Mouse (Mus musculus) colon, adult 2 months (tissue): Measurements from ENCODE around the gene 1700067K01Rik. TPM values are rescaled to one million over a fixed set of nuclear protein-coding genes. Genes with fewer than 3 reads are reported as not detected.

Source experiments
- polyA plus RNA-seq: library from polyadenylated mRNA; depleted of rRNA; stranded (reverse); fragments of >200 nt; gene quantifications from 2 replicates; pipeline ENCODE4 v1.2.3, GENCODE M21; 2012; rRNA removed

1700067K01Rik gene
- polyA plus RNA-seq, result 0.08 and 0.22 TPM in 2 replicates

DNA sequence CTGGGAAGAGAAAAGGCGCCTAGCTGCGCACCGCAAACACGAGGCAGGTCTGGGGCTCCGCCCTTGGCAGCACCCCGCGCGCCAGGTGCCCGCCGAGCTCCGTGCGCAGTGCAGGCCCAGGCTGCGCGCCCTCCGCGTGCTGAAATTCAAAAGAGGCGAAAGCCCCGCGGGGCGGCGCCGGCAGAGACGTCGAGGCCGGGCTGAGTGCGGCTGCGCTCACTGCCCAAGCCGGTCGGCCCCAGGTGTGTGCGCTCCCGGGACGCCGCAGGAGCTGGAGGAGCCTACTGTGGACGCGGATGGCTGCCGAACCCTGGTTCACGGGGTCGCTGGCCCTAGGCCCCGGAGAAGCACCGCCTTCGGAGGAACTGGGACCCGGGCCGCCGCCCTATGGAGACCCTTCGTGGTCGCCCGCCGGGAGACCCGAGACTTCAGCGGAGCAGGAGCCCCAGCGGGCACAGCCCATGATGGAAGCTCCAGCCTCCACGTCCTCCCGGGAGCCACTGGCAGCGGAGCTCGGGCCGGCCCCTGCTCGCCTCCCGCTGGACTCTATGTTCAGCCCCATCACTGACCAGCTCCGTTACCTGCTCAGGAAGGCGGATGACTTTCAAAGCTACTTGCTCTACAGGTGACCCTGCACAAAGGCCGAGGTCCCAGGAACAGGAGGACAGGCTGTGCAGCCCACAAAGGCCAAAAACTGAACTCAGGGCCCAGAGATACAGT lies at the start of gene 1700067K01Rik:
Gene 1700067K01Rik (plus strand): TSS at position 222 of the 720 bp plus-strand sequence.

DNA sequence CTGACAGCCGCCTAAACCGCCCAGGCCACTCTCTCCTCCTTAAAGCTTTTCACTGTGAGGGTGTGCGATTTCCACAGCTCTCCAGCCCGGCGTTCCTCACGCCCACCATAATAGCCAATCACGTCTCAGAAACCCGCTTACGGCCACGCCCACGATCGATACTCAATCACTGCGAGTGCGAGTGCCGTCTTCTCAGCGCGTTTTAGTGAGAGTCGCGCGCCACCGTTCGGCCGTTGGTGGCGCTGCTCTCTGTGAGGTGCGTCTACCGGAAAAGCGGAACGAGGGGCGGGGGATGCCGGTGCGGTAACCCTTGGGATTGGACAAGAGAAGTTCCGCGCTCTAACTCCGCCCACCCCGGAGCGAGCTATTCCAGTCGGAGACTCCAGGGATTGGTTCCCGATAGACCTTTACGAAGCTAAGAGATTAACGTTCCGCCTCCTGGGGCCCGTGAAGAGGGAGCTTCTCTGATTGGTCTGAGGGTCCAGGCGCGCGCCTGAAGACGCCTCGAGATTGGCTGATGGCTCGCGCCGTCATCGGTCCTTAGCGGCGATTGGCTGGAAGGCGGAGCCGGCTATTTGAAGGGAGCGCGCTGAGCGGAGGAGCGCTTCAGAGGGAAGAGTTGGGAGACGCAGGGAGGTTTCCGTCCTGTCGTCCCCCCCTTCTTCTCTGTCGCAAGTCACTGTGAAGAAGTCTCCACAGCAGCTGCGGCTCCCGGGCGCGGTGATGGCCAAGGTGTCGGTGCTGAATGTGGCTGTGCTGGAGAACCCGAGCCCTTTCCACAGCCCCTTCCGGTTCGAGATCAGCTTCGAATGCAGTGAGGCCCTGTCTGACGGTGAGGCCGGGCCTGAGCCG lies 46.0 kb upstream of the 1700067K01Rik start, which contains the start of the genes Gm10644 and Asf1b:
Gene Gm10644 (minus strand): TSS at position 100 of the 852 bp plus-strand sequence.
Gene Asf1b (plus strand): TSS at position 402 of the 852 bp plus-strand sequence.

GRCm38 (mm10) chr8:83972150-83973120 lies 28.9 kb upstream of the 1700067K01Rik start, which contains the start of gene Prkaca:
TSS of gene Prkaca (plus strand) at chr8:83972993.

DNA sequence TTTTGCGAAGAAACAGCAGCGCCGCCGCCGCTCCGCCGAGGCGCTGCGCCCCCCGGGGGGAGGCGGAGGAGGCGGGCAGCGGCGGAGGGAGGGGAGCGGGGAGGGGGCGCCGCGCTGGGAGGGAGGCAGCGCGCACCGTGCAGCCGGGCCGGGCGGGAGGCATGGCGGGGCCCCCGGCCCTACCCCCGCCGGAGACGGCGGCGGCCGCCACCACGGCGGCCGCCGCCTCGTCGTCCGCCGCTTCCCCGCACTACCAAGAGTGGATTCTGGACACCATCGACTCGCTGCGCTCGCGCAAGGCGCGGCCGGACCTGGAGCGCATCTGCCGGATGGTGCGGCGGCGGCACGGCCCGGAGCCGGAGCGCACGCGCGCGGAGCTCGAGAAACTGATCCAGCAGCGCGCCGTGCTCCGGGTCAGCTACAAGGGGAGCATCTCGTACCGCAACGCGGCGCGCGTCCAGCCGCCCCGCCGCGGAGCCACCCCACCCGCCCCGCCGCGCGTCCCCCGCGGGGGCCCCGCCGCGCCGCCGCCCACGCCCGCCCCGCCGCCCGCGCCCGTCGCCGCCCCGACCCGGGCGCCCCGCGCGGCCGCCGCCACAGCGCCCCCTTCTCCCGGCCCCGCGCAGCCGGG lies 3.7 kb upstream of the 1700067K01Rik start, which contains the start of gene Samd1:
Gene Samd1 (plus strand): TSS at position 162 of the 631 bp plus-strand sequence.

DNA sequence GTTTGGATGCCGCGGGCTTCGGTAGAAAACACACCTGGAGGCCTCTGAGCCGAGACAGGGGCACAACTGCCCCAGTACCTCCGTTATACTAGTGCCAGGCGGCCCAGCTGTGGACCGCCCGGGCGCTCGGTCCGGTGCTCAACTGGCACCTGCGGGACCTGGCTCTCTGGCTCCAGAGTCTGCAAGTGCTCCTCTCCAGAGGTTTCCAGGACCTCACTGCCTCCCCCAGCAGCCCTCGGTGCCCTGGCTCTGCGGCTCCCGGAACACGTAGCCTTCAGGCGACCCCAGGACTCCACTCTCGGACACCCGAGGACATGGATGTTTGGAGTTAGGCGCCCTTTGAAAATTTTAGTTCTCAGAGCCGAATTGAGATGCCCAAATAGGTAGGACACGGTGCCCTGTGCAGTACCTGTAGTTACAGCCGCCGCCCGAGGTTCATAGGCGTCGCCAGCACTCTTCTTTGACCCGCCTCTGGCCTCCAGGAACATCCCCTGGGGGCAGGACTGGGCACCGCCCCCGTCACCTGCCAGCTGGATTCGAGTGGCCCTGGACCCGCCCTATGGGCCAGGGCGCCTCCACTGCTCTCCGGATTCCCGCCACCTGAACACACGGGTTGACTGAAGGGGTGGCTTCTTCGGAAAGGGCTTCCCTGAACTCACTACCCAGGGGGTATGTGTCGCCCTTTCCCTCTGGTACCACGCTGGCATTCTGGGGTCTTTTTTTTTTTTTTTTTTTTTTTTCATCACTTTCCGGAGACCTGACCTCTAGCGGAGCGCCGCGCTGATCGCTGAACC lies 10.6 kb downstream of the 1700067K01Rik start, which contains the start of gene 2210011C24Rik:
Gene 2210011C24Rik (minus strand): TSS at position 467 of the 794 bp plus-strand sequence.

DNA sequence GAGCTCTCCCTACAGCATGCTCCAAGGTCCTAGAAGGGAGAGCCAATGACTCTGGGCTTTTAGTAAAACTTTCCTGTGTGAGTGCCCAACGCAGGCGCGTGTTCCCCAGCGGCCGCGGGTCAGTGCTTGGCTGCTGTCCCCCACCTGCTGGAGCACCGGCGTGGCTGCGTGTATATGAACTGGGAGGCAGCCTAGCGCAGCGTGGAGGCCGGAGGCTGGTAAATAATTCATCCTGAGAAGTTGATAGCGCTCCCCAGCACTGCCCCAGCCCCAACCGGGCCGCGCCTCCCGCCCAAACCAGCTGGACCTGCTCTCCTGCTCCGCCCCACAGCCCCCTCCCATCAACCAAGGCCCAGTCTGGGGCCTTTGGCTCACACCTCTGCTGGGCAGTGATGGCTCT lies 19.8 kb downstream of the 1700067K01Rik start, which contains the start of gene Palm3:
Gene Palm3 (plus strand): TSS at position 376 of the 400 bp plus-strand sequence.

DNA sequence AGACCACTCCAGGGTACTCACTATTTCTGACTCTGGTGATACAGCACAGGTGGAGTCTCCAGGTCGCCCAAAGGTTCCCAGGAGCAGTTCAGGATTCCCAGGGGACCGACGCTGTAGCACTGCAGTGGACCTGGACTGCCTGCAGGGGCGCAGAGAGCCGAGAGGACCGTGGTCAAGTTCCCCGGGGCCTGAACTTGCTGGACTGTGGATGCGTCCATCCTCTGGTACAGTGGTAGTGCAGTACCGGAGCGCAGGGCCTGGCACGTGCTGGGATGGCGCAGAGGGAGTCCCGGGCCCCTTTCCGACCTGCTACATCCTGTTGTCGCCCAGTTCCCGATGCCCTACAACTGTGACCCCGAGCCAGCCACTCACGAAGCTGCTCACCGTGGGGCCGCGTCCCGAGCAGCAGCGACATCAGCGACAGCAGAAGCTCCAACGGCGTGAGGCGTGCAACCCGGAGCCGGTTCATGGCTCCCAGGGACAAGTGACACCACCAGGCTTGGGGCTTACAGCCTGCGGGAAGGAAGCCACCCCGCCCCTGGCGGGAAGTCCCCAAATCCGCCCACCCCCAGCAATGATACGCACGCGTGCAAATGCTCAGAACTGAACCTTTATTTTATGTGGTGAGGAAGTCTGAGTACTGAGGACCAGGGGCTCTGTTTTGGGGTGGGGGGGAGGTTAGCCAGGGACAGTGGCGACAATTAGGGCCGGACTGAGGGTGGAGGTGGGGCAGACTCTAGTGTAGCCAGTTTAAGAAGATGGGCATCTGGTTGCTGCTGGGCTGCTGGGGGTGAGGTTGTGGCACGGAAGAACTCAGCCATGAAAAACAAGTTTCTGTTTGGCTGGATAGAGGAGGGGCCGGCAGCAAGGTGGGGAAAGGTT lies 41.0 kb downstream of the 1700067K01Rik start, which contains the start of gene Il27ra:
Gene Il27ra (minus strand): TSS at position 524 of the 882 bp plus-strand sequence.

DNA sequence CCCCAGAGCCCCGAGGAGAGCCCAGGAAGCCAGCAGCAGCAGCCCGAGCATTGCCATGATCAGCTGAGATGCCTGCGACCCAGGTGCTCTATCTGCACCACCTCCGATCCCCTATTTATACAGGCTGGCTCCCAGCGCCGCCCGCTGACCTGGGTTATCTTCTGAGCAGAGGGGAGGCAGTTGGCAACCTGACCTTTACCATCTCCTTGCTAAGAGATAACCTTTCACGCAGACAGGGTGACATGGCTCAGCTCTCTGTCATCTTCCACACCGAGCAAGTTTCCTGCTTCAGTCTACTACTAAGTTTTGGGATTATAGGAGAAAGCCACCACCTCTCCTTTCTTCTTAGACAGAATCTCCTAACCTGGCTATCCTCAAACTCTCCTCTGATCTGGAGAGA lies 43.6 kb downstream of the 1700067K01Rik start, which contains the start of gene Rln3:
Gene Rln3 (minus strand): TSS at position 101 of the 400 bp plus-strand sequence.

Other genes with a start within 250 kb of the 1700067K01Rik start
- gene Adgrl1, start 101.4 kb upstream of the 1700067K01Rik start, polyA plus RNA-seq, result 37.4 and 40.7 TPM in 2 replicates
- 0.50 and 0.92 TPM in 2 replicates for gene Gm10644, start 46.3 kb upstream of the 1700067K01Rik start, polyA plus RNA-seq
- 23.6 and 30.4 TPM in 2 replicates for gene Asf1b, start 46.0 kb upstream of the 1700067K01Rik start, polyA plus RNA-seq
- gene Prkaca, start 28.5 kb upstream of the 1700067K01Rik start, polyA plus RNA-seq, result 58.4 and 58.7 TPM in 2 replicates
- 40.8 and 46.4 TPM in 2 replicates for gene Samd1, start 3.8 kb upstream of the 1700067K01Rik start, polyA plus RNA-seq
- gene 2210011C24Rik, start 10.7 kb downstream of the 1700067K01Rik start, polyA plus RNA-seq, result 19.5 and 23.1 TPM in 2 replicates
- gene Palm3, start 20.0 kb downstream of the 1700067K01Rik start, polyA plus RNA-seq, result 0.09 TPM in 1 of 2 replicates, not detected in the other
- 2.8 and 3.3 TPM in 2 replicates for gene Il27ra, start 41.1 kb downstream of the 1700067K01Rik start, polyA plus RNA-seq
- 0.50 TPM in 1 of 2 replicates, not detected in the other for gene Rln3, start 43.5 kb downstream of the 1700067K01Rik start, polyA plus RNA-seq
- 0.44 and 0.49 TPM in 2 replicates for gene Gm10643, start 63.6 kb downstream of the 1700067K01Rik start, polyA plus RNA-seq
- gene Rfx1, start 65.3 kb downstream of the 1700067K01Rik start, polyA plus RNA-seq, result 36.9 and 44.9 TPM in 2 replicates
- 69.0 and 79.6 TPM in 2 replicates for gene Dcaf15, start 103.3 kb downstream of the 1700067K01Rik start, polyA plus RNA-seq
- 2.7 and 3.7 TPM in 2 replicates for gene Podnl1, start 124.5 kb downstream of the 1700067K01Rik start, polyA plus RNA-seq
- gene Cc2d1a, start 146.4 kb downstream of the 1700067K01Rik start, polyA plus RNA-seq, result 52.7 and 53.1 TPM in 2 replicates
- 0.84 and 0.97 TPM in 2 replicates for gene 4930432K21Rik, start 146.5 kb downstream of the 1700067K01Rik start, polyA plus RNA-seq
- 0.19 and 0.41 TPM in 2 replicates for gene Nanos3, start 183.7 kb downstream of the 1700067K01Rik start, polyA plus RNA-seq
- gene Zswim4, start 235.6 kb downstream of the 1700067K01Rik start, polyA plus RNA-seq, result 18.7 and 20.1 TPM in 2 replicates
- 94.9 and 130 TPM in 2 replicates for gene D8Ertd738e, start 248.2 kb downstream of the 1700067K01Rik start, polyA plus RNA-seq